Mouse (Mus musculus): ENCODE data around the gene Kif14. TPM values are rescaled to one million over a fixed set of nuclear protein-coding genes. Genes with fewer than 3 reads are reported as not detected.

Gene Kif14
- polyA plus RNA-seq, 1 experiment = 0.13 TPM

- Histone ChIP-seq H3K27ac (ENCODE audit: insufficient read depth, low read length) (no peak overlapping the region), H3K4me1 (ENCODE audit: control insufficient read depth, insufficient read depth, low read length) (no peaks in the 10 kb centered on the region), H3K27me3 (ENCODE audit: control insufficient read depth, insufficient read depth, low read length) (no peaks in the 10 kb centered on the region), H3K4me3 (replicated peaks; ENCODE audit: insufficient read depth, low read depth, low read length) (no peak overlapping the region)
- DNase-seq = no peak
- no peak for TF ChIP-seq POLR2A (IDR thresholded peaks at IDR 0.05; ENCODE audit: borderline replicate concordance, insufficient read depth, low read length)
- no peak for TF ChIP-seq CTCF (IDR thresholded peaks at IDR 0.05; ENCODE audit: borderline replicate concordance, insufficient read depth, low read depth, low read length)
- 52% methylated on average over 6 of the region's 6 CpGs for WGBS
These were observed 59.7 kb downstream of the Kif14 start for GRCm38 (mm10) chr1:136525818-136526217.

DNA sequence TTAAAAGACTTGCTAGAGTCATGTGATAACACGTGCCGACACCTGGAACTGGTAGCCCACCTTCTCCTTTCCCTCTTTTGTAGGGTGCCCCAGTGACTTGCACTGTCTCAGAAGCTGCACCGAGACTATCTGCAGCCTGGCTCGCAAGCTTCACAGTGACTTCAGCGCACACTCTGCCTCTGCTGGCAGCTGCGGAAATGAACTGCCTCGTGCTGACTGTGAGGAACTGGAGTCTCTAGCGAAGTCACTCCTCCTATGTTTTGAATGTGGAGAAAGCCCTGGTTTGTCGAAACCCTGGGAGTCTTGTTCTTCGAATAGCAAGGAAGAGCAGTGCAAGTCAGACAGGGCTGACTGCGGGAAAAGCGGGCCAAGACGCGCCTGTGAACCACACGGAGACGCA lies 61.0 kb downstream of the Kif14 start:
- TF ChIP-seq CTCF (IDR thresholded peaks at IDR 0.05; ENCODE audit: borderline replicate concordance, insufficient read depth, low read depth, low read length) (no peak), POLR2A (IDR thresholded peaks at IDR 0.05; ENCODE audit: borderline replicate concordance, insufficient read depth, low read length) (no peak)
- no peaks in the 10 kb centered on the region for H3K27me3 ChIP-seq (ENCODE audit: control insufficient read depth, insufficient read depth, low read length)

GRCm38 (mm10) chr1:136532556-136532955 lies 66.4 kb downstream of the Kif14 start:
- H3K4me1 ChIP-seq (ENCODE audit: control insufficient read depth, insufficient read depth, low read length) = no peaks in the 10 kb centered on the region
- TF ChIP-seq POLR2A (IDR thresholded peaks at IDR 0.05; ENCODE audit: borderline replicate concordance, insufficient read depth, low read length) (no peak), CTCF (IDR thresholded peaks at IDR 0.05; ENCODE audit: borderline replicate concordance, insufficient read depth, low read depth, low read length) (no peak)
- H3K4me3 ChIP-seq (replicated peaks; ENCODE audit: insufficient read depth, low read depth, low read length) = no peak overlapping the region
- DNase-seq = no peak
- H3K27me3 ChIP-seq (ENCODE audit: control insufficient read depth, insufficient read depth, low read length) = no peaks in the 10 kb centered on the region
- no peak overlapping the region for H3K27ac ChIP-seq (ENCODE audit: insufficient read depth, low read length)
- WGBS = 90% methylated on average over 3 of the region's 3 CpGs

More for the DNA sequence above, 61.0 kb downstream of the Kif14 start:
- WGBS = 74% methylated on average over 16 of the region's 16 CpGs
- Histone ChIP-seq H3K4me1 (ENCODE audit: control insufficient read depth, insufficient read depth, low read length) (no peaks in the 10 kb centered on the region), H3K27ac (ENCODE audit: insufficient read depth, low read length) (no peak overlapping the region), H3K4me3 (replicated peaks; ENCODE audit: insufficient read depth, low read depth, low read length) (no peak overlapping the region)
- no peak for DNase-seq

GRCm38 (mm10) chr1:136536947-136537346 lies 70.8 kb downstream of the Kif14 start:
- Histone ChIP-seq H3K4me1 (ENCODE audit: control insufficient read depth, insufficient read depth, low read length) (no peaks in the 10 kb centered on the region), H3K27me3 (ENCODE audit: control insufficient read depth, insufficient read depth, low read length) (no peaks in the 10 kb centered on the region), H3K27ac (ENCODE audit: insufficient read depth, low read length) (no peak overlapping the region), H3K4me3 (replicated peaks; ENCODE audit: insufficient read depth, low read depth, low read length) (no peak overlapping the region)
- no peak for DNase-seq
- 85% methylated on average over 6 of the region's 6 CpGs for WGBS
- TF ChIP-seq CTCF (IDR thresholded peaks at IDR 0.05; ENCODE audit: borderline replicate concordance, insufficient read depth, low read depth, low read length) (no peak), POLR2A (IDR thresholded peaks at IDR 0.05; ENCODE audit: borderline replicate concordance, insufficient read depth, low read length) (no peak)

- no peak for TF ChIP-seq POLR2A (IDR thresholded peaks at IDR 0.05; ENCODE audit: borderline replicate concordance, insufficient read depth, low read length)
- no peak for TF ChIP-seq CTCF (IDR thresholded peaks at IDR 0.05; ENCODE audit: borderline replicate concordance, insufficient read depth, low read depth, low read length)
- no peak for DNase-seq
- Histone ChIP-seq H3K4me1 (ENCODE audit: control insufficient read depth, insufficient read depth, low read length) (no peaks in the 10 kb centered on the region), H3K4me3 (replicated peaks; ENCODE audit: insufficient read depth, low read depth, low read length) (no peak overlapping the region), H3K27me3 (ENCODE audit: control insufficient read depth, insufficient read depth, low read length) (no peaks in the 10 kb centered on the region), H3K27ac (ENCODE audit: insufficient read depth, low read length) (no peak overlapping the region)
- 60% methylated on average over 4 of the region's 4 CpGs for WGBS
These were observed 72.1 kb downstream of the Kif14 start for GRCm38 (mm10) chr1:136538247-136538646.

DNA sequence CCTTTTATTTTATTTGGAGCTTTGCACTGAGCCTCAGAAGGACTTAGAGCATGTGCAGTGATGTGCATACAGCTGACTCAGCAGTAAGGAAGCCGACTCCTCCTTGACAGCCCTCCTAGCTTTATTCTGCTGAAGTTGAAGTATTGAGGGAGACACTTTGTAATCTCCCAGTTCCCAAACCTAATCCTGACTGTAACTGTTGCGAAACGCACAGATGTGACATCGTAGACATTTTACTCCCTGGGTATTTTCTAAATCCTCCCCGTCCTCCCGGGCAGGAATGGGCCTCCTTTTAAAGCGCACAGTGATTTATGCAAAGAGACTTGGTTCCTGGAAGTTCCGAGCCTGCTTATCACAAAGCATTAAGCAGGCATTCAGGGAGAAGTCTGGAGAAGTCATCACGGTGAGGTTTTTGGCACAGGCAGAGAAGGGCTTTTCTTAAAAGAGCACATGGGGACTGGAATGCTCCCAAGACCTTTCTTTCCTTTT lies 74.3 kb downstream of the Kif14 start:
- TF ChIP-seq CTCF (IDR thresholded peaks at IDR 0.05; ENCODE audit: borderline replicate concordance, insufficient read depth, low read depth, low read length) = no peak
- no peak for TF ChIP-seq POLR2A (IDR thresholded peaks at IDR 0.05; ENCODE audit: borderline replicate concordance, insufficient read depth, low read length)
- 17% methylated on average over 9 of the region's 9 CpGs for WGBS
- no peaks in the 10 kb centered on the region for H3K4me1 ChIP-seq (ENCODE audit: control insufficient read depth, insufficient read depth, low read length)
- no peaks in the 10 kb centered on the region for H3K27me3 ChIP-seq (ENCODE audit: control insufficient read depth, insufficient read depth, low read length)
- no peak overlapping the region for H3K27ac ChIP-seq (ENCODE audit: insufficient read depth, low read length)
- no peak for DNase-seq
- no peak overlapping the region for H3K4me3 ChIP-seq (replicated peaks; ENCODE audit: insufficient read depth, low read depth, low read length)

DNA sequence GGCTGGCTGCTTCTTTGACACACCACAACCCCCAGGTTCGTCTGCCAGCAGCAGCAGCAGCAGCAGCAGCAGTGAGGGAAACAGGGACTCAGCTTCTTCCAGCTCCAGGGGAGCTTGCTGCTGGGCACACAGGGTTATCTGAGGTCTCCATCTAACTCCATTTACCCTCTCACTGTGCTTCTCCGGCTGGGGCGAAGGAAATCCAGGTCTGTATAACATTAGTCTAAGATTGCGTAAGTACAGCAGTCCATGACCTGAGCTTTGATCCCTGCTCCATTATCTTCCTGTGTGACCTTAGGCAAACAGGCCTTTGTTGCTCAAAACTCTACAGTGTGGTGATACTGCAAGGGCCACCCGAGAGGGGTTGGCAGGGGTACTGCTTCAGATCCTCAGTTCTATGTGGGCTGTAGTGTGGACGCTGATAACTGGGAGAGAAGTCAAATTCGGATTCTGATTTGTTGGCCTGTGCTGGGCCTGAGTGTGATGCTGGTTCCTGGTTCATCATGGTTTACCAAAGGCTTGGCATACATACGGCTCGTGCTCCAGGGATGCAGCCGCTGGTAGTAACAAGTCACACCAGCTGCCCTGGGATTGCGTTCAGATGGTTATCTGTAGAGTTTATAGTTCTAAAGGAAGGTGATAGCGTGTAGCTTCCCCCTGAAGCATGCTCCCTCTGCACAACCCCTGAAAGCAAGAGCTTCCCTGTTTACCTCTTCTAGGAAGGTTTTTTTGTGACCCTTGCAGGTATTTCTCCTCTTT lies 75.7 kb downstream of the Kif14 start:
- no peak overlapping the region for H3K27ac ChIP-seq (ENCODE audit: insufficient read depth, low read length)
- H3K4me3 ChIP-seq (replicated peaks; ENCODE audit: insufficient read depth, low read depth, low read length) = no peak overlapping the region
- no peak for TF ChIP-seq CTCF (IDR thresholded peaks at IDR 0.05; ENCODE audit: borderline replicate concordance, insufficient read depth, low read depth, low read length)
- no peak for TF ChIP-seq POLR2A (IDR thresholded peaks at IDR 0.05; ENCODE audit: borderline replicate concordance, insufficient read depth, low read length)
- no peaks in the 10 kb centered on the region for H3K27me3 ChIP-seq (ENCODE audit: control insufficient read depth, insufficient read depth, low read length)
- 56% methylated on average over 12 of the region's 12 CpGs for WGBS
- no peak for DNase-seq
- no peaks in the 10 kb centered on the region for H3K4me1 ChIP-seq (ENCODE audit: control insufficient read depth, insufficient read depth, low read length)

DNA sequence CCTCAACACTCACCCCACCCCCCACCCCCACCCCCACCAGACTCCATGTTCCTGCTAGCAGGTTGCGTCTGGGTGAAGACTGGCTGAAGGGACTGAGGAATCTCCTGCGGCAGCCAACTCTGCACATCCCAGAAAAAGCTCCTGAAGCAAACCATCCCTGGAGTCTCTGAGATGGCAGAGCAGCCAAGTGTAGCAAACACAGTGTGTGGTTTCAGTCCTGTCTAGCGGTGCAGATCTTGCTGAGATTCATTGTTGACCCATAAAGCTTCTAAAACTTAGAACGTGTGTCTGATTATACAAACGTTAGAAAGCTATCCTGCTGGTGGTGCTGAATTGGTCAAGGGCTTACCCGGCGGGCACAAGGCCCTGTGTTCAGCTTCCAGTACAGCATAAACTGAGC lies 77.8 kb downstream of the Kif14 start:
- TF ChIP-seq CTCF (IDR thresholded peaks at IDR 0.05; ENCODE audit: borderline replicate concordance, insufficient read depth, low read depth, low read length) (no peak), POLR2A (IDR thresholded peaks at IDR 0.05; ENCODE audit: borderline replicate concordance, insufficient read depth, low read length) (no peak)
- Histone ChIP-seq H3K4me1 (ENCODE audit: control insufficient read depth, insufficient read depth, low read length) (no peaks in the 10 kb centered on the region), H3K27me3 (ENCODE audit: control insufficient read depth, insufficient read depth, low read length) (no peaks in the 10 kb centered on the region), H3K27ac (ENCODE audit: insufficient read depth, low read length) (no peak overlapping the region), H3K4me3 (replicated peaks; ENCODE audit: insufficient read depth, low read depth, low read length) (no peak overlapping the region)
- WGBS = 35% methylated on average over 7 of the region's 7 CpGs
- DNase-seq = no peak
